Mouse (Mus musculus) kidney, postnatal 36 days (tissue): ENCODE measurements at regions not wholly inside any gene's neighbourhood (a gene's known extent, or its start where the extent isn't known, plus 50 kb on each side); places are given as distances from the start of the nearest gene placed in this dataset.

Source experiments
- DNase-seq, 2 experiments: peaks; one replicate each; pipeline ENCODE4 v3.0.0; 2021 to 2022; ENCODE audit warnings: mixed read lengths in 2 of 2

GRCm38 (mm10) chr4:37445268-37445667 is 493.7 kb upstream of the Lingo2 start:
- DNase-seq: peak in 1 of 2 experiments; percentile 6

GRCm38 (mm10) chr4:37412755-37413154 is 461.2 kb upstream of the Lingo2 start:
- no peak for DNase-seq

- no peak for DNase-seq
Observed at GRCm38 (mm10) chr4:37388118-37388517, 436.6 kb upstream of the Lingo2 start.

DNA sequence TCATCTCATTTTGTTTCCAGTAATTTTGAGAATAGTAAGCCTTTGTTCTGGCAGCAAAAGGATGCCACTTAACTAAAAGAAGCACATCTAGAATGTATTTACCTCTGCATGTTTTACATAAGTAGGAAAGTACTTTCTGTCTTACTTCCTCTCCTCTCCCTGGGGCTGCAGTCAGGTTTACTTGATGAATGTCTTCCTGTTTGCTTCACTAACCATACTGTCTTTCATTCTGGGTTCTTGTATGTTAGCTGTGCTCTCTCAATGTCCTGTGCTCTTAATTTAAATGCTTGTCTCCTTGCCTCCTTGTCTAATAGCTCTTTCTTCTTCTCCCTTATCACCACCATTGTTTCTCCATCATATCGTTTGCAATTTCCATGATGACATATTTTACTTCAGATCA is 435.3 kb upstream of the Lingo2 start:
- DNase-seq: no peak

GRCm38 (mm10) chr4:37364209-37364608 is 412.7 kb upstream of the Lingo2 start:
- DNase-seq: no peak

DNA sequence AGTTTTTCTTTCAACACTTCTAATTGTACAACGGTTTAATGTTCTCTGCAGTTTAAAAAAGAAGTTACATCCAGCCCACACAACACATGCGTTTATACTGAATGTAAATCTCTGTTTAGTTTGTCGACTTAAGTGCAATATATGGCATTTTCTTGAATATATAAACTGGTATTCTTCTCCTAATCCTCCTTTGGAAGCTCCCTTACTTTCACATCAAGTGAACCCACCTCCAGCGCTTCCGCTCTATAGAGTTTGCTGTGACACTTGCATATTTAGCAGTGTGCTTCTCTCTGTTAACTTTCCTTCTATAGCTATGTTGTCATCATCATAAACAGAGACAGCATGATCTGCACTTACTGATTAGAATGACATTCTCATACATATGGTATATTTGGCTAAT is 409.7 kb upstream of the Lingo2 start:
- no peak for DNase-seq

GRCm38 (mm10) chr4:37338376-37338775 is 386.8 kb upstream of the Lingo2 start:
- DNase-seq: no peak
